Mouse (Mus musculus) lung, embryonic 16.5 days (tissue): ENCODE measurements around the gene Hspb1. TPM values are rescaled to one million over a fixed set of nuclear protein-coding genes. Genes with fewer than 3 reads are reported as not detected.
A peak's percentile ranks its signal among the peaks of the same experiment; 100 is the strongest.

Experiments used
- ATAC-seq: fragments of 200-750 bp; cut with Nextera tagmentation; 2 replicates; pipeline ENCODE4 v1.8.0; 2017; ENCODE audit warnings: low read depth, mild to moderate bottlenecking, moderate library complexity
- H3K27ac ChIP-seq: fragments of 300-500 bp; sonication (generic); 2 replicates; pipeline ENCODE4 v1.5.1; 2014; ENCODE audit warnings: mild to moderate bottlenecking, control low read depth, low read length
- H3K27me3 ChIP-seq: fragments of 300-500 bp; sonication (generic); 2 replicates; pipeline ENCODE4 v1.6.1; 2014; ENCODE audit warnings: low read depth, low read length, mixed read lengths; ENCODE audit not compliant: control insufficient read depth, insufficient read depth
- H3K36me3 ChIP-seq: fragments of 300-500 bp; sonication (generic); 2 replicates; pipeline ENCODE4 v1.6.1; 2014; ENCODE audit warnings: low read length; ENCODE audit not compliant: control insufficient read depth, insufficient read depth
- H3K4me1 ChIP-seq: fragments of 300-500 bp; sonication (generic); replicated peaks from 2 replicates; pipeline ENCODE4 v1.6.1; 2014; ENCODE audit warnings: low read length, mixed read lengths; ENCODE audit not compliant: control insufficient read depth, insufficient read depth
- H3K4me2 ChIP-seq: fragments of 300-500 bp; sonication (generic); 2 replicates; pipeline ENCODE4 v1.6.1; 2014; ENCODE audit warnings: low read depth, low read length, control low read depth
- H3K4me3 ChIP-seq: fragments of 300-500 bp; sonication (generic); 2 replicates; pipeline ENCODE4 v1.5.1; 2014; ENCODE audit warnings: mild to moderate bottlenecking, low read length, control low read depth
- H3K9ac ChIP-seq: fragments of 300-500 bp; sonication (generic); 2 replicates; pipeline ENCODE4 v1.6.1; 2014; ENCODE audit warnings: low read length, control low read depth
- H3K9me3 ChIP-seq: fragments of 300-500 bp; sonication (generic); 2 replicates; pipeline ENCODE4 v1.6.1; 2016; ENCODE audit warnings: low read length; ENCODE audit not compliant: control insufficient read depth
- WGBS: fragments of 180-500 bp; shearing (Covaris S2); extraction: QIAGEN DNeasy Blood & Tissue Kit; methylation state at CpG from one replicate; pipeline ENCODE4 v1.1.7; 2014; 5-methylcytosine and 5-hydroxymethylcytosine counted together
- polyA plus RNA-seq: library from polyadenylated mRNA; unstranded; fragments of >200 nt; fragmentation: Nextera tagmentation; extraction: Ambion mirVana; gene quantifications from 2 replicates; pipeline ENCODE4 v1.2.1, GENCODE M21; 2015

The Hspb1 gene
- polyA plus RNA-seq, 1 experiment from 2014 or later: 126 TPM

- H3K4me2 ChIP-seq: no peak overlapping the region
- H3K27me3 ChIP-seq: no peaks in the 10 kb centered on the region
These were observed 43.8 kb downstream of the Hspb1 start for GRCm38 (mm10) chr5:135931526-135931925.

GRCm38 (mm10) chr5:135932359-135932758, 44.6 kb downstream of the Hspb1 start:
- Histone ChIP-seq H3K4me1 (peaks cover 10% of the 10 kb centered on the region), H3K9me3 (no peaks in the 10 kb centered on the region), H3K4me3 (no peak overlapping the region), H3K36me3 (peaks cover 15% of the 10 kb centered on the region), H3K4me2 (no peak overlapping the region; the same call in 1 of the 2 replicates), H3K27ac (no peak overlapping the region), H3K9ac (no peak overlapping the region), H3K27me3 (no peaks in the 10 kb centered on the region)
- ATAC-seq: no peak
- WGBS: 68% methylated on average over 2 of the region's 2 CpGs

More at GRCm38 (mm10) chr5:135931526-135931925, 43.8 kb downstream of the Hspb1 start:
- Histone ChIP-seq H3K4me1 (peaks cover 10% of the 10 kb centered on the region), H3K27ac (no peak overlapping the region), H3K9ac (no peak overlapping the region), H3K4me3 (no peak overlapping the region), H3K9me3 (no peaks in the 10 kb centered on the region), H3K36me3 (peaks cover 15% of the 10 kb centered on the region)
- 84% methylated on average over 9 of the region's 9 CpGs for whole genome bisulfite sequencing
- ATAC-seq: no peak

GRCm38 (mm10) chr5:135933222-135933899, 45.6 kb downstream of the Hspb1 start:
- peak overlapping the region; percentile 97 for H3K27ac ChIP-seq
- H3K4me2 ChIP-seq: peak overlapping the region; percentile 66
- H3K4me3 ChIP-seq: peak overlapping the region; percentile 72
- WGBS: 8% methylated on average over 11 of the region's 12 CpGs
- no peaks in the 10 kb centered on the region for H3K27me3 ChIP-seq
- H3K9me3 ChIP-seq: no peaks in the 10 kb centered on the region
- peaks cover 10% of the 10 kb centered on the region for H3K4me1 ChIP-seq
- H3K9ac ChIP-seq: peak overlapping the region; percentile 82
- H3K36me3 ChIP-seq: peaks cover 14% of the 10 kb centered on the region
- no peak for ATAC-seq

- Histone ChIP-seq H3K27me3 (no peaks in the 10 kb centered on the region), H3K4me3 (peak overlapping the region; percentile 72), H3K4me2 (peak overlapping the region; percentile 66), H3K4me1 (peaks cover 10% of the 10 kb centered on the region), H3K27ac (peak overlapping the region; percentile 97), H3K9me3 (no peaks in the 10 kb centered on the region), H3K36me3 (peaks cover 12% of the 10 kb centered on the region), H3K9ac (peak overlapping the region; percentile 82)
- ATAC-seq: peak; percentile 62
- 0% methylated on average over 35 of the region's 35 CpGs for WGBS
These were observed 46.3 kb downstream of the Hspb1 start for GRCm38 (mm10) chr5:135933900-135934441.

GRCm38 (mm10) chr5:135934481-135935175, 46.9 kb downstream of the Hspb1 start, which contains the start of gene Ywhag:
Ywhag (minus strand) TSS chr5:135934616.
- H3K4me1 ChIP-seq: peaks cover 10% of the 10 kb centered on the region
- ATAC-seq: peak; percentile 97
- under 1% methylated on average over 47 of the region's 48 CpGs for WGBS

GRCm38 (mm10) chr5:135935176-135935523, 47.4 kb downstream of the Hspb1 start:
- Histone ChIP-seq H3K4me3 (peak overlapping the region; percentile 72), H3K9ac (peak overlapping the region; percentile 48), H3K27me3 (no peaks in the 10 kb centered on the region), H3K4me1 (peaks cover 10% of the 10 kb centered on the region), H3K27ac (peak overlapping the region; percentile 38; the same call in 1 of the 2 replicates), H3K4me2 (peak overlapping the region; percentile 43), H3K36me3 (peaks cover 3% of the 10 kb centered on the region; the same call in 1 of the 2 replicates), H3K9me3 (no peaks in the 10 kb centered on the region)
- WGBS: 49% methylated on average over 7 of the region's 7 CpGs
- ATAC-seq: no peak; the same call in 1 of the 2 replicates

More at GRCm38 (mm10) chr5:135934481-135935175, 46.9 kb downstream of the Hspb1 start, which contains the start of gene Ywhag:
- Histone ChIP-seq H3K9me3 (no peaks in the 10 kb centered on the region), H3K36me3 (peaks cover 8% of the 10 kb centered on the region; the same call in 1 of the 2 replicates), H3K4me2 (peak within 1 kb of the TSS; percentile 66), H3K9ac (peak within 1 kb of the TSS; percentile 82), H3K27ac (peak within 1 kb of the TSS; percentile 97), H3K27me3 (no peaks in the 10 kb centered on the region), H3K4me3 (peak within 1 kb of the TSS; percentile 72)

- Histone ChIP-seq H3K27me3 (no peaks in the 10 kb centered on the region), H3K4me3 (no peak overlapping the region), H3K9ac (no peak overlapping the region), H3K27ac (no peak overlapping the region), H3K36me3 (no peaks in the 10 kb centered on the region), H3K4me2 (0 out of 2 replicates have a peak overlapping the region, but pooled peaks have one; percentile 43), H3K9me3 (no peaks in the 10 kb centered on the region), H3K4me1 (peaks cover 10% of the 10 kb centered on the region)
- ATAC-seq: no peak
- 82% methylated on average over 6 of the region's 6 CpGs for whole genome bisulfite sequencing
These were observed 48.0 kb downstream of the Hspb1 start for GRCm38 (mm10) chr5:135935641-135936190.
